In genomic region chr11:120307132-120307413, GRCm38 (mm10) we compare ENCODE assay signal across 9 mouse cellular contexts. TPM values are rescaled to one million over a fixed set of nuclear protein-coding genes. Genes with fewer than 3 reads are reported as not detected.
DNase-seq lines count a peak whose midpoint lies in the region; ATAC-seq and TF ChIP-seq lines count a peak whose summit lies in the region.
"Had no signal": no experiment of that assay in that cellular context is flagged by ENCODE, and none has a peak within 500 bp of the region (broad histone marks: within the 10 kb centered on the region; RNA-seq: fewer than 3 reads in every experiment).

No protein-coding gene starts in this region.

- no peaks in the 10 kb centered on the region for H3K36me3 ChIP-seq in megakaryocyte, embryonic 14.5 days (replicated peaks; ENCODE audit: low read length)
- no peaks in the 10 kb centered on the region for H3K36me3 ChIP-seq in hindbrain, embryonic 12.5 days
- no peaks in the 10 kb centered on the region for H3K36me3 ChIP-seq in myocyte (ENCODE audit: control insufficient read depth, insufficient read depth)

- intact Hi-C loops in gastrocnemius, postnatal 36 days (cut with DNase I), result loop anchor here (2.0 to 5.0 kb wide), 3 partner anchors 72 to 195 kb away; no protein-coding TSS in a partner anchor
- intact Hi-C loops in left cerebral cortex, postnatal 4 days (cut with DNase I), result loop anchor here (5.0 kb wide), 3 partner anchors 75 to 195 kb away; partner anchors contain the start of gene Bahcc1

- H3ac ChIP-seq in myocyte (ENCODE audit: control insufficient read depth, insufficient read length), result no peak overlapping the region

- TF ChIP-seq POLR2A in myocyte (IDR thresholded peaks at IDR 0.05; ENCODE audit: insufficient read length, low read depth), result no peak

- no peak overlapping the region for H3K9ac ChIP-seq in hindbrain, embryonic 12.5 days

- no peak for ATAC-seq in megakaryocyte, adult 5-6 weeks (ENCODE audit: poor library complexity, severe bottlenecking)
- no peak for ATAC-seq in hindbrain, embryonic 12.5 days (ENCODE audit: low FRiP score)

- 10% methylated on average over 5 of the region's 5 CpGs for WGBS in hindbrain, embryonic 12.5 days

- peaks cover 82% of the 10 kb centered on the region for H3K4me1 ChIP-seq in megakaryocyte, embryonic 14.5 days
- H3K4me1 ChIP-seq in hindbrain, embryonic 12.5 days, result peaks cover 64% of the 10 kb centered on the region

- peaks cover 55% of the 10 kb centered on the region for H3K27me3 ChIP-seq in megakaryocyte, embryonic 14.5 days (replicated peaks)
- peaks cover 13% of the 10 kb centered on the region for H3K27me3 ChIP-seq in hindbrain, embryonic 12.5 days
- no peaks in the 10 kb centered on the region for H3K27me3 ChIP-seq in myocyte (ENCODE audit: control insufficient read depth, insufficient read depth, insufficient read length)

- no peaks in the 10 kb centered on the region for H3K9me3 ChIP-seq in megakaryocyte, embryonic 14.5 days
- H3K9me3 ChIP-seq in hindbrain, embryonic 12.5 days (replicated peaks), result no peaks in the 10 kb centered on the region

- H3K27ac ChIP-seq in hindbrain, embryonic 12.5 days, result peak overlapping the region; percentile 40

- 0 out of 2 replicates have a peak overlapping the region, but pooled peaks have one; percentile 72 for H3K4me2 ChIP-seq in hindbrain, embryonic 12.5 days (replicated peaks)
- H3K4me2 ChIP-seq in myocyte (ENCODE audit: low read depth), result peak overlapping the region; percentile 46

- no peaks in the 10 kb centered on the region for H3K79me2 ChIP-seq in myocyte (ENCODE audit: control insufficient read depth, insufficient read depth)

- H3K4me3 ChIP-seq in megakaryocyte, embryonic 14.5 days (replicated peaks), result peak overlapping the region; percentile 38
- H3K4me3 ChIP-seq in hindbrain, embryonic 12.5 days, result no peak overlapping the region
- H3K4me3 ChIP-seq in myocyte, result no peak overlapping the region

- DNase-seq in gastrocnemius, postnatal 10 days, result peak; percentile 14
- DNase-seq in gastrocnemius, postnatal 36 days, result no peak
- DNase-seq in retina, embryonic 14.5 days (ENCODE audit: low spot score), result no peak
- DNase-seq in left cerebral cortex, postnatal 4 days, result no peak

TF ChIP-seq in myocyte, 11 proteins besides CTCF, POLR2A, EP300 and RAD21:
- no peak for TF ChIP-seq MAX (IDR thresholded peaks at IDR 0.05; ENCODE audit: low read depth)
- no peak for TF ChIP-seq SRF (IDR thresholded peaks at IDR 0.05; ENCODE audit: control insufficient read depth, insufficient read length, low read depth)
- TF ChIP-seq E2F4 (IDR thresholded peaks at IDR 0.05; ENCODE audit: insufficient read depth), result no peak
- TF ChIP-seq POLR2AphosphoS2 (IDR thresholded peaks at IDR 0.05; ENCODE audit: insufficient read length, low read depth), result no peak
- TF ChIP-seq TCF3 (IDR thresholded peaks at IDR 0.05; ENCODE audit: insufficient read length, low read depth), result no peak
- TF ChIP-seq USF1 (IDR thresholded peaks at IDR 0.05; ENCODE audit: low read depth), result no peak
- TF ChIP-seq MYOD1 (IDR thresholded peaks at IDR 0.05; ENCODE audit: control insufficient read depth in 1 of 3, insufficient read length in 2 of 3, low read depth in 2 of 3), result no peak
- no peak for TF ChIP-seq TCF12 (IDR thresholded peaks at IDR 0.05; ENCODE audit: insufficient read depth, poor library complexity, severe bottlenecking)
- no peak for TF ChIP-seq CEBPB (IDR thresholded peaks at IDR 0.05; ENCODE audit: insufficient read depth, poor library complexity, severe bottlenecking)
- no peak for TF ChIP-seq MYOG (IDR thresholded peaks at IDR 0.05; ENCODE audit: control insufficient read depth in 1 of 3, insufficient read depth in 1 of 3, insufficient read length in 2 of 3, low read depth in 2 of 3)
- TF ChIP-seq REST (IDR thresholded peaks at IDR 0.05; ENCODE audit: insufficient read depth, insufficient read length), result no peak

RNA-seq across cellular contexts. Expression of gene Actg1, which starts 41.3 kb away (rescaled TPM):
- 100 to 1,000 TPM; 439 to 618 TPM for total RNA-seq in gastrocnemius, postnatal 10 days (2021)
- 100 to 1,000 TPM; 186 to 222 TPM for total RNA-seq in gastrocnemius, postnatal 36 days (2021)
- polyA plus RNA-seq in megakaryocyte, embryonic 14.5 days (2012; ENCODE audit: insufficient read depth, low replicate concordance), result 2,399 and 2,630 TPM in 2 replicates
- 4,212 and 4,544 TPM in 2 replicates for total RNA-seq in megakaryocyte, adult 5-6 weeks (2015)
- 2,305 and 2,430 TPM in 2 replicates for total RNA-seq in megakaryocyte, adult 5-6 weeks (2017)
- 3,608 and 3,685 TPM in 2 replicates for polyA plus RNA-seq in hindbrain, embryonic 12.5 days (2016; fragmentation: Nextera tagmentation; extraction: Ambion mirVana)
- 2,358 TPM for polyA plus RNA-seq in myocyte (2012; fragmentation: generic; extraction: Trizol)
- 1,000 to 10,000 TPM; 3,514 to 3,537 TPM for total RNA-seq in left cerebral cortex, postnatal 4 days (2021)

RNA-seq across cellular contexts. Expression of gene Fscn2, which starts 54.3 kb away (rescaled TPM):
- total RNA-seq in gastrocnemius, postnatal 10 days (2021), result under 1 TPM; 0.50 to 0.61 TPM
- total RNA-seq in gastrocnemius, postnatal 36 days (2021), result under 1 TPM; 0.31 to 0.37 TPM
- polyA plus RNA-seq in megakaryocyte, embryonic 14.5 days (2012; ENCODE audit: insufficient read depth, low replicate concordance), result 1.7 and 3.0 TPM in 2 replicates
- total RNA-seq in megakaryocyte, adult 5-6 weeks (2015), result not detected in 2 replicates
- total RNA-seq in megakaryocyte, adult 5-6 weeks (2017), result not detected in 2 replicates
- polyA plus RNA-seq in hindbrain, embryonic 12.5 days (2016; fragmentation: Nextera tagmentation; extraction: Ambion mirVana), result 1.2 and 1.3 TPM in 2 replicates
- polyA plus RNA-seq in myocyte (2012; fragmentation: generic; extraction: Trizol), result 1.1 TPM
- under 1 TPM; 0.42 to 0.44 TPM for total RNA-seq in left cerebral cortex, postnatal 4 days (2021)
- total RNA-seq: CH12.LX had no signal
